Mouse (Mus musculus) forebrain, embryonic 16.5 days (tissue): Measurements from ENCODE around the gene Fbxo36. TPM values are rescaled to one million over a fixed set of nuclear protein-coding genes. Genes with fewer than 3 reads are reported as not detected.

Experiments
- ATAC-seq: fragments of 200-750 bp; cut with Nextera tagmentation; 2 replicates; pipeline ENCODE4 v1.8.0; 2017; ENCODE audit warnings: mild to moderate bottlenecking, moderate library complexity
- H3K27ac ChIP-seq: fragments of 300-500 bp; sonication (generic); 2 replicates; pipeline ENCODE4 v1.5.1; 2014; ENCODE audit warnings: low read length, control low read depth
- H3K27me3 ChIP-seq: fragments of 300-500 bp; sonication (generic); replicated peaks from 2 replicates; pipeline ENCODE4 v1.6.1; 2014; ENCODE audit warnings: low read length; ENCODE audit not compliant: control insufficient read depth, insufficient read depth
- H3K36me3 ChIP-seq: fragments of 300-500 bp; sonication (generic); 2 replicates; pipeline ENCODE4 v1.6.1; 2014; ENCODE audit not compliant: control insufficient read depth, insufficient read depth
- H3K4me1 ChIP-seq: fragments of 300-500 bp; sonication (generic); replicated peaks from 2 replicates; pipeline ENCODE4 v1.6.1; 2014; ENCODE audit warnings: low read length; ENCODE audit not compliant: control insufficient read depth, insufficient read depth
- H3K4me2 ChIP-seq: fragments of 300-500 bp; sonication (generic); 2 replicates; pipeline ENCODE4 v1.6.1; 2014; ENCODE audit warnings: mild to moderate bottlenecking, low read length, control low read depth
- H3K4me3 ChIP-seq: fragments of 300-500 bp; sonication (generic); replicated peaks from 2 replicates; pipeline ENCODE4 v1.5.1; 2014; ENCODE audit warnings: mild to moderate bottlenecking, low read length, control low read depth
- H3K9ac ChIP-seq: fragments of 300-500 bp; sonication (generic); replicated peaks from 2 replicates; pipeline ENCODE4 v1.6.1; 2014; ENCODE audit warnings: low read depth, low read length, control low read depth
- H3K9me3 ChIP-seq: fragments of 300-500 bp; sonication (generic); 2 replicates; pipeline ENCODE4 v1.6.1; 2016; ENCODE audit warnings: low read length; ENCODE audit not compliant: control insufficient read depth
- WGBS: fragments of 180-500 bp; shearing (Covaris S2); extraction: QIAGEN DNeasy Blood & Tissue Kit; methylation state at CpG from one replicate; pipeline ENCODE4 v1.1.7; 2014; 5-methylcytosine and 5-hydroxymethylcytosine counted together
- polyA plus RNA-seq: library from polyadenylated mRNA; unstranded; fragments of >200 nt; fragmentation: Nextera tagmentation; extraction: Ambion mirVana; gene quantifications from 2 replicates; pipeline ENCODE4 v1.2.1, GENCODE M21; 2015

Gene Fbxo36
- polyA plus RNA-seq, 1 experiment from 2014 or later: 3.9 TPM

DNA sequence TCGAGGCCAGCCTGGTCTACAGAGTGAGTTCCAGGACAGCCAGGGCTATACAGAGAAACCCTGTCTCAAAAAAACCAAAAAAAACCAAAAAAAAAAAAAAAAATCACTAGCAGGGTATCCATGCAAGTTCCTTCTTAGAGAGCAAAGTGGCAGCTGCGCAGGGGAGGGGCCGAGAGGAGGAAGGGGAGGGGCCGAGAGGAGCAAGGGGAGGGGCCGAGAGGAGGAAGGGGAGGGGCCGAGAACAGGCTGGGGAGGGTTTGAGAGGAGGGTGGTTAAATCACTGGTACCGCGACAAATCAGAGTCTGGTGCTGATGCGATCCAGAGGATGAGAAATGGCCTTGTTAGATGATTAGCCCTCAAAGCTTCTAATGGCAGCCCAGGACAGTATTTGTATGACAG lies 52.1 kb downstream of the Fbxo36 start:
- no peak for ATAC-seq
- Histone ChIP-seq H3K9me3 (no peaks in the 10 kb centered on the region), H3K9ac (no peak overlapping the region), H3K36me3 (no peaks in the 10 kb centered on the region), H3K27ac (no peak overlapping the region), H3K4me2 (no peak overlapping the region), H3K4me1 (peaks cover 11% of the 10 kb centered on the region), H3K4me3 (no peak overlapping the region), H3K27me3 (no peaks in the 10 kb centered on the region)
- 91% methylated on average over 9 of the region's 9 CpGs for WGBS

DNA sequence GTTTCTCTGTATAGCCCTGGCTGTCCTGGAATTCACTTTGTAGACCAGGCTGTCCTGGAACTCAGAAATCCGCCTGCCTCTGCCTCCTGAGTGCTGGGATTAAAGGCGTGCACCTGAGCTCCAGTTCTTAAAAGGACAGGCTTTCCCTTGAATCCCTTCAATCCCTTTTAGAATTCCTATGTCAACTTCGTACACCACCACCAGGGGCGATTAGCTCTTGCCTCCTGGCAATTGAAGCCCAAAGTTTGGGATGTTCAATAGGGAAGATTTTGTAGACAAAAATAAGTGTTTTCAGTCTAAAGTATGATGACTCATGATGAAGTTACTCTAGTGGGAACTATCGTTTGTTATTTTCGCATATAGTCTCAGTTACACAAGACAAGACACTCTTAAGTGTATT lies 57.7 kb downstream of the Fbxo36 start:
- Histone ChIP-seq H3K4me3 (no peak overlapping the region), H3K9me3 (no peaks in the 10 kb centered on the region), H3K27me3 (no peaks in the 10 kb centered on the region), H3K4me2 (no peak overlapping the region), H3K4me1 (no peaks in the 10 kb centered on the region), H3K36me3 (no peaks in the 10 kb centered on the region), H3K9ac (no peak overlapping the region), H3K27ac (no peak overlapping the region)
- 83% methylated on average over 6 of the region's 6 CpGs for whole genome bisulfite sequencing
- no peak for ATAC-seq

DNA sequence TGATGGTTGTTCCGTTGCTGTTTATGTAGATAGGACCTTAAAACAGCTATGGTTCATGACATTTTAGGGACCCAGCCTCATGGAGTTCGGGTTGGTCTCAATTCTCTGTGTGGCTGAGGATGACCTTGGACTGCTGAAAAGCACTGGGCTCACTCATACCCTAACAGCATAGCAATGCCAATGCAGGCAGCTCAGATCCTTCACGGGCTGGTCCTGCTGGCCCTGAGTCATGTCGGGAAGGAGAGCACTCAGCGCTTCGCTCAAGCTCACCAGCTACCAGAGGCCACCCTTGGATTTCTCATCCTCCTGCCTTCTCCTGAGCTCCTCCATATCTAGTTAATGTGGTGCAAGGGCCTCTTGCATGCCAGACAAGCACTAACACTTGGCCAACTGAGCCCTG lies 59.5 kb downstream of the Fbxo36 start:
- no peak overlapping the region for H3K4me2 ChIP-seq

DNA sequence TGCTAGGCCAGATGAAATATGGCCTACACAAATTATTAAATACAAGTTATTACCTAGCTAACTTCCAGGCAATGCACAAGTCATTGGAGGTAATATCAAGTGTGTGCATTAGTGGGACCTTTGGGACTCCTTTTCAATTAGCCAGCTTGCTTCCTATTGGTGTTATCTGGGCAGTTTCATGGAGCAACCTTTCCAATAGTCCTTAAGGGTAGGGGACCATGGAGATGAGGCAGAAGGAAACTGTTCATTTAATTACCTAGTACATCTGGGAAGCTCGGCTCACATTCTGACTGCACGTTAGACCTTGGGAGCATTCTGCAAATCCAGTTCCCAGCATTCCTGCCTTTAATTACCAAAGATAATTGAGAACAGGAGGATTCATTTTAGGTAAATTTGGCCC lies 64.8 kb downstream of the Fbxo36 start:
- Histone ChIP-seq H3K36me3 (no peaks in the 10 kb centered on the region), H3K27me3 (no peaks in the 10 kb centered on the region), H3K4me2 (no peak overlapping the region), H3K4me1 (no peaks in the 10 kb centered on the region), H3K27ac (no peak overlapping the region), H3K9ac (no peak overlapping the region), H3K4me3 (no peak overlapping the region), H3K9me3 (no peaks in the 10 kb centered on the region)
- ATAC-seq: no peak
- 75% methylated on average over 2 of the region's 2 CpGs for WGBS

More for the DNA sequence above, 59.5 kb downstream of the Fbxo36 start:
- no peaks in the 10 kb centered on the region for H3K9me3 ChIP-seq
- H3K4me1 ChIP-seq: no peaks in the 10 kb centered on the region
- H3K36me3 ChIP-seq: no peaks in the 10 kb centered on the region
- no peak for ATAC-seq
- no peaks in the 10 kb centered on the region for H3K27me3 ChIP-seq
- no peak overlapping the region for H3K9ac ChIP-seq
- no peak overlapping the region for H3K27ac ChIP-seq
- WGBS: 97% methylated on average over 6 of the region's 6 CpGs
- no peak overlapping the region for H3K4me3 ChIP-seq

DNA sequence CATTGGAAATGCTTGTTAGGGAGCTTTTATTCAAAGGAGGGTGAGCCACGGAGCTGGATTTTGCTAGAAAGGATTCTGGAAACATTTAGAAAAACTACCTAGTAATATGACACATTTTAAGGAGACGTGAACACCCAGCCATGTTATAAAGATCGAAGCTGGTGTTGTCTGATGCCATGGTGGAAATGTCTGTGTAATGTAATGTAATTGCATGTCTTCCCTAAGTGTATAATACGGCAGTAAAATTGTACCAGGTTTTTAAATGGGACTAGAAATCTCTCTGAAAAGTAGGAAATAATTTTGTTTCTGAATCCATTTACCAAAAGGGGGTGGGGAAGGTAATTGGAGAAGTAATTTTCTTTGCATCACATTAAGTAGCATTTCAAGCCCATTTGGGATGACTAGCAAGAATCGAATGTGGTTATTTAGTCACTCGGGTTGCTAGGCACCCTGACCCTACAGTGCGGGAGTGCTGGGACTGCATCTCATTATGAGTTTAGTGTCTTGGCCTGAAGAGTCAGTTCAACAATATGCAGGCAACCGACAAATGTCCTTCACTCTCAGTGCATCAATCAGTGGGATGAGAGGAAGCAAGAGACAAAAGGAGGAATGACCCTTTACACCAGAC lies 70.7 kb downstream of the Fbxo36 start:
- H3K9ac ChIP-seq: no peak overlapping the region
- no peak overlapping the region for H3K4me3 ChIP-seq
- H3K9me3 ChIP-seq: no peaks in the 10 kb centered on the region
- peaks cover 6% of the 10 kb centered on the region for H3K36me3 ChIP-seq
- WGBS: 45% methylated on average over 8 of the region's 8 CpGs
- ATAC-seq: peak; percentile 65; the same call in 1 of the 2 replicates
- H3K27me3 ChIP-seq: no peaks in the 10 kb centered on the region
- H3K4me1 ChIP-seq: no peaks in the 10 kb centered on the region; the same call in 1 of the 2 replicates
- no peak overlapping the region for H3K4me2 ChIP-seq
- H3K27ac ChIP-seq: no peak overlapping the region

DNA sequence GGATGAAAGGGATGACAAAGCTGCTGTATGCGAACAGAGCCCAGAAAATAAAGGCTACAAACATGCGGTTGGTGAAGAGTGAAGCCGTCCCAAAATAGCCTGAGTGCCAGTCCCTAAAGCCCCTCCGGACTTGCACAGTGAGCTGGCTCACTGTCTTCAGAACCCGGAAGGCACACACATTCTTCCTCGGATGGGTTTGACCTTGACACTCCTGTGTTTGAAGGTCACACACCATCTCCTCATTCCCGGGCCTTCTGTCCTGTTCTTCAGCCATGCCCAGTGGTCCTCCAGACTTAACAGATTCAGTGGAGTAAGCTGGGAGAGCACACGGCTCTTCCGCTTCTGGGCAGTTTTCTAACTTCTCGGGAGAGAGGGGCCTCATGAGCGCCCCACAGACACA lies 72.9 kb downstream of the Fbxo36 start:
- Histone ChIP-seq H3K9me3 (no peaks in the 10 kb centered on the region), H3K36me3 (peaks cover 6% of the 10 kb centered on the region), H3K4me3 (no peak overlapping the region), H3K27ac (no peak overlapping the region), H3K4me1 (no peaks in the 10 kb centered on the region; the same call in 1 of the 2 replicates), H3K27me3 (no peaks in the 10 kb centered on the region), H3K4me2 (no peak overlapping the region), H3K9ac (no peak overlapping the region)
- 97% methylated on average over 11 of the region's 11 CpGs for WGBS
- ATAC-seq: no peak

DNA sequence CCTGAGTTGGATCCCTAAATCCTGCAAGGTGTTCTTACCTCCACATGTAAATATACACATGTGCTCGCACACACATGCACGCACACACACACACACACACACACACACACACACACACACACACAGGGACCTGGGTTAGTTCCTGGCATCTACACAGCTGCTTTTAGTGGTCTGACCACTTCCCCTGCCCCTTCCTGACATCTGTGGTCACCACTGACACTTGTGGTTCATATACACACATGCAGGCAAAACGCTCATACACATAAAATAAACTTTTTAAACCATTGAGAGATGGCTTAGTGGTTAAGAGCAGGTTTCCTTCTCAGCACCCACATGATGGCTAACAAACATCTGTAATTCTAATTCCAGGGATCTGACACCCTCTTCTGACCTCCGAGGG lies 75.4 kb downstream of the Fbxo36 start:
- ATAC-seq: no peak
- Histone ChIP-seq H3K4me1 (no peaks in the 10 kb centered on the region; the same call in 1 of the 2 replicates), H3K4me3 (no peak overlapping the region), H3K9me3 (no peaks in the 10 kb centered on the region), H3K36me3 (peaks cover 6% of the 10 kb centered on the region), H3K27ac (no peak overlapping the region), H3K9ac (no peak overlapping the region), H3K4me2 (no peak overlapping the region), H3K27me3 (no peaks in the 10 kb centered on the region)
- 93% methylated on average over 4 of the region's 4 CpGs for WGBS

DNA sequence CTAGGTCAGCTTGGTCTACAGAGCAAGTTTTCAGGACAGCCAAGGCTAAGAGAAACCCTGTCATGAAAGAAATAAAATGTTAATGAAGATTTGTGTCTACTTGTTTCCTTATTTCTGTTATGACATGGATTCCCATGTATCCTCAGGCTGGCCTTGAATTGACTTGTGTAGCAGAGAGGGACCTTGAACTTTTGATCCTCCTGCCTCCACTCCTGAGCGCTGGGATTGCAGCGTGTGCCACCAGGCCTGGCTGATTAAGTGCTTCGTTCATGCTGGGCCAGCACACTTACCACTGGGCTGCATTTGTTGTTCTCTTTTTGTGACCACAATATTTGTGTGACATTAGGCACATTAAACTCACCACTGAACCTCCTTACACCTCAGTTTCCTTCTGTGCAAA lies 79.2 kb downstream of the Fbxo36 start:
- Histone ChIP-seq H3K27ac (no peak overlapping the region), H3K4me1 (no peaks in the 10 kb centered on the region), H3K27me3 (no peaks in the 10 kb centered on the region), H3K4me2 (no peak overlapping the region), H3K4me3 (no peak overlapping the region), H3K36me3 (no peaks in the 10 kb centered on the region), H3K9ac (no peak overlapping the region), H3K9me3 (no peaks in the 10 kb centered on the region)
- WGBS: 90% methylated on average over 3 of the region's 3 CpGs
- ATAC-seq: no peak

DNA sequence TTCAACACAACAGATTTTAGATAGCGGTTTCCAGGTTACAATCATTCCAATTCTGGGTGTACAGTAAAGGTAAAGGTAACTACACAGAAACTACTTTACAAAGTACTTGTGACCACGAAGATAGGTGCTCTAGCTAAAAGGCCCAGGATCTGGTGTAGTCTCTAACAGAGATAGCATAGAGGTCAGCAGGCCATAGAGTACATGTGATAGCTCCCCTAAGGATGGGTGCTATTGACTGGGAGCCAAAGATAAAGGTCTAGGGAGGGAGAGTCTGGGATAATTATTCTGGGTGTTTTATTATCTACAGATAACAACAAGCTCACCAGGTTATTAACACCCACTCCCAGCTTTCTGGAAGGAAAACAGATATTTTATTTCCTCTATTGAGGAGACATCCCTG lies 83.8 kb downstream of the Fbxo36 start:
- ATAC-seq: no peak
- Histone ChIP-seq H3K4me3 (no peak overlapping the region), H3K9me3 (no peaks in the 10 kb centered on the region), H3K36me3 (0 out of 2 replicates have a peak, but pooled peaks cover 2% of the 10 kb centered on the region), H3K4me2 (no peak overlapping the region), H3K27ac (no peak overlapping the region), H3K9ac (no peak overlapping the region), H3K4me1 (no peaks in the 10 kb centered on the region), H3K27me3 (no peaks in the 10 kb centered on the region)
- 93% methylated on average over 2 of the region's 2 CpGs for WGBS

DNA sequence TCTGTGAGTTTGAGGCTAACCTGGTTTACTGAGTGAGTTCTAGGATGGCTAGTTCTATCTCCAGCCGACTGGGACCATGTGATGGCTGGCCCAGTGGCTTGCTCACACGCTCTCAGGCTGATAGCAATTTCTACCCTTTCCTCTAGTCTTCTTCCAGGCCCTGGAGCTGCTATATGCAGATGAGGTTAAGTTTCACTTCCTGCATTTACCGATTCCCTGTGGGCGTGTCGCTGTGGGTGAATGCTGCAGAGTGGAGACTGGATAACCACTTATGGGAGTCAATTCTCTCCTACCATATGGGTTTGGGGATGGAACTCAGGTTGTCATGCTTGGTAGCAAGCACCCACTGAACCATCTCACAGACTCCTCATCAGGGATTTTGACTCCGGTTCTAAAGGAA lies 84.5 kb downstream of the Fbxo36 start:
- H3K36me3 ChIP-seq: 0 out of 2 replicates have a peak, but pooled peaks cover 2% of the 10 kb centered on the region
- 85% methylated on average over 6 of the region's 6 CpGs for WGBS
- H3K4me1 ChIP-seq: no peaks in the 10 kb centered on the region
- no peak overlapping the region for H3K9ac ChIP-seq
- no peak overlapping the region for H3K4me3 ChIP-seq
- no peak overlapping the region for H3K27ac ChIP-seq
- H3K9me3 ChIP-seq: no peaks in the 10 kb centered on the region
- H3K4me2 ChIP-seq: no peak overlapping the region
- no peak for ATAC-seq
- H3K27me3 ChIP-seq: no peaks in the 10 kb centered on the region
